Mouse (Mus musculus) gastrocnemius, postnatal 4 days (tissue): ENCODE data around the gene Hunk. TPM values are rescaled to one million over a fixed set of nuclear protein-coding genes. Genes with fewer than 3 reads are reported as not detected.

Experiments
- DNase-seq, 2 experiments: peaks; one replicate each; pipeline ENCODE4 v3.0.0; 2021 to 2022; ENCODE audit warnings: low spot score in 2 of 2, mixed read lengths in 2 of 2
- total RNA-seq, 2 experiments: library from RNA; stranded (reverse); gene quantifications; 2 replicates each; pipeline ENCODE4 v1.2.3; 2021

The Hunk gene
- total RNA-seq, 2 experiments from 2014 or later: 6.3 to 7.5 TPM

- no peak for DNase-seq
Observed at GRCm38 (mm10) chr16:90546591-90546990, 160.8 kb downstream of the Hunk start.

DNA sequence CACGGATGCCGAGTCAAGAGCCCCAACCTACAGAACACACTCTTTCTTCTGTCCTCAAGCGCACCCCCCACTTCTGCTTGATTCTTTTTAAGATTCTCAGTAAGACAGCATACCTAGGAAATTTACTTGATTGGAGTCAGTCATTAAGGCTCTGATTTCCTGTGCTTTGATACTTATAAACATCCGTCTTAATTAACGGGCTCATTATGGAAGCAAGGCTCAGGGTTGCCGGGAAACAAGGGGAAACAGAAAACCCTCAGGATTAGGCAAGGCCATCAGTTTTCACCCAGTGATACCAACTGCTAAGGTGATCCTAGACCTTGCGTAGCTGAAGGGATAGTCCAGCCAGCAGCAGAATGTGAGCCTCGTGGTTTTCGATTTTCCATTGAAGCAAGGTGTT, 162.2 kb downstream of the Hunk start:
- DNase-seq: no peak

Other genes with a start within 250 kb of the Hunk start
- 10 to 100 TPM; 14.5 to 15.5 TPM for gene Tiam1, start 242.2 kb upstream of the Hunk start, total RNA-seq
- gene Sod1, start 165.3 kb upstream of the Hunk start, total RNA-seq: 100 to 1,000 TPM; 404 to 416 TPM
- 10 to 100 TPM; 31.7 to 36.7 TPM for gene Scaf4, start 101.5 kb upstream of the Hunk start, total RNA-seq